Mouse (Mus musculus): ENCODE measurements around the gene Fbln1. TPM values are rescaled to one million over a fixed set of nuclear protein-coding genes. Genes with fewer than 3 reads are reported as not detected.

The Fbln1 gene
- total and polyA plus RNA-seq, 2 experiments = 0.83 to 1.4 TPM

DNA sequence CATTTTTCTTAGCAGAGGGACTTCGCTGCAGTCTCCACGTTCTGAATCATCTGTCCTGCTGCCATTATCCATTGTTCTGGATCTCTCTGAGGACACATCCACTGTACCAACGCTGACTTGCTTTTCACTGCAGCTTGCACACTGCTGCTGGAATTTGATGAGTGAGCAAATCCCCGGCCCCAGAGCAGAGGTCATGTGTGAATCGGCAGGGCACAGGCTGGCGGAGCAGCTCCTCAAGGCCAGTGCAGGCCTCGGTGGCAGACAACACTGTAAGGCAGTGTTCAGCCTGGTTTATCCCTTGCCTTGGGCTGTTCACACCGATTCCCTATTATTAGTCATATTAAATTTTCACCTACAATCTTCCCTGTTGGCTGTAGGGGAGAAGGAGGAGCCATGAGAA is 89.8 kb downstream of the Fbln1 start:
- 49% methylated on average over 8 of the region's 8 CpGs for WGBS

GRCm38 (mm10) chr15:85295977-85296376 is 90.2 kb downstream of the Fbln1 start:
- Histone ChIP-seq H3K79me2 (ENCODE audit: control insufficient read depth, insufficient read depth, low read length) (no peaks in the 10 kb centered on the region), H3K27me3 (ENCODE audit: control insufficient read depth, insufficient read depth, low read length) (no peaks in the 10 kb centered on the region), H3K4me3 (ENCODE audit: insufficient read depth, low read depth, low read length) (no peak overlapping the region), H3K9ac (ENCODE audit: low read depth, low read length) (no peak overlapping the region), H3K36me3 (ENCODE audit: control insufficient read depth, insufficient read depth, low read length) (no peaks in the 10 kb centered on the region), H3K4me1 (ENCODE audit: control insufficient read depth, insufficient read depth, low read length) (0 out of 2 replicates have a peak, but pooled peaks cover 2% of the 10 kb centered on the region), H3K27ac (replicated peaks; ENCODE audit: insufficient read depth, low read depth, low read length) (no peak overlapping the region)
- DNase-seq (ENCODE audit: extremely low read depth, low read depth, low spot score) = no peak
- no peak for TF ChIP-seq CTCF (IDR thresholded peaks at IDR 0.05; ENCODE audit: low read depth, low read length)
- TF ChIP-seq POLR2A (IDR thresholded peaks at IDR 0.05; ENCODE audit: extremely low read depth, insufficient read depth, low read length) = no peak
- WGBS = 74% methylated on average over 2 of the region's 2 CpGs

More for the DNA sequence above, 89.8 kb downstream of the Fbln1 start:
- TF ChIP-seq POLR2A (IDR thresholded peaks at IDR 0.05; ENCODE audit: extremely low read depth, insufficient read depth, low read length) = no peak
- TF ChIP-seq CTCF (IDR thresholded peaks at IDR 0.05; ENCODE audit: low read depth, low read length) = no peak
- Histone ChIP-seq H3K9ac (ENCODE audit: low read depth, low read length) (no peak overlapping the region), H3K27ac (replicated peaks; ENCODE audit: insufficient read depth, low read depth, low read length) (no peak overlapping the region), H3K79me2 (ENCODE audit: control insufficient read depth, insufficient read depth, low read length) (no peaks in the 10 kb centered on the region), H3K36me3 (ENCODE audit: control insufficient read depth, insufficient read depth, low read length) (no peaks in the 10 kb centered on the region), H3K4me1 (ENCODE audit: control insufficient read depth, insufficient read depth, low read length) (0 out of 2 replicates have a peak, but pooled peaks cover 2% of the 10 kb centered on the region), H3K27me3 (ENCODE audit: control insufficient read depth, insufficient read depth, low read length) (no peaks in the 10 kb centered on the region), H3K4me3 (ENCODE audit: insufficient read depth, low read depth, low read length) (no peak overlapping the region)
- no peak for DNase-seq (ENCODE audit: extremely low read depth, low read depth, low spot score)

- no peak overlapping the region for H3K27ac ChIP-seq (replicated peaks; ENCODE audit: insufficient read depth, low read depth, low read length)
- 41% methylated on average over 3 of the region's 3 CpGs for WGBS
These were observed 90.8 kb downstream of the Fbln1 start for GRCm38 (mm10) chr15:85296538-85296937.

GRCm38 (mm10) chr15:85298167-85298781 is 92.5 kb downstream of the Fbln1 start:
- Histone ChIP-seq H3K27me3 (ENCODE audit: control insufficient read depth, insufficient read depth, low read length) (no peaks in the 10 kb centered on the region), H3K4me3 (ENCODE audit: insufficient read depth, low read depth, low read length) (no peak overlapping the region), H3K36me3 (ENCODE audit: control insufficient read depth, insufficient read depth, low read length) (no peaks in the 10 kb centered on the region), H3K9ac (ENCODE audit: low read depth, low read length) (no peak overlapping the region), H3K79me2 (ENCODE audit: control insufficient read depth, insufficient read depth, low read length) (no peaks in the 10 kb centered on the region), H3K27ac (replicated peaks; ENCODE audit: insufficient read depth, low read depth, low read length) (no peak overlapping the region), H3K4me1 (ENCODE audit: control insufficient read depth, insufficient read depth, low read length) (0 out of 2 replicates have a peak, but pooled peaks cover 2% of the 10 kb centered on the region)
- no peak for DNase-seq (ENCODE audit: extremely low read depth, low read depth, low spot score)
- no peak for TF ChIP-seq POLR2A (IDR thresholded peaks at IDR 0.05; ENCODE audit: extremely low read depth, insufficient read depth, low read length)
- no peak for TF ChIP-seq CTCF (IDR thresholded peaks at IDR 0.05; ENCODE audit: low read depth, low read length)
- 69% methylated on average over 17 of the region's 17 CpGs for WGBS

More at GRCm38 (mm10) chr15:85296538-85296937, 90.8 kb downstream of the Fbln1 start:
- Histone ChIP-seq H3K9ac (ENCODE audit: low read depth, low read length) (no peak overlapping the region), H3K4me1 (ENCODE audit: control insufficient read depth, insufficient read depth, low read length) (0 out of 2 replicates have a peak, but pooled peaks cover 2% of the 10 kb centered on the region), H3K79me2 (ENCODE audit: control insufficient read depth, insufficient read depth, low read length) (no peaks in the 10 kb centered on the region), H3K4me3 (ENCODE audit: insufficient read depth, low read depth, low read length) (no peak overlapping the region), H3K27me3 (ENCODE audit: control insufficient read depth, insufficient read depth, low read length) (no peaks in the 10 kb centered on the region), H3K36me3 (ENCODE audit: control insufficient read depth, insufficient read depth, low read length) (no peaks in the 10 kb centered on the region)
- DNase-seq (ENCODE audit: extremely low read depth, low read depth, low spot score) = peak; percentile 44
- TF ChIP-seq CTCF (IDR thresholded peaks at IDR 0.05; ENCODE audit: low read depth, low read length) (no peak), POLR2A (IDR thresholded peaks at IDR 0.05; ENCODE audit: extremely low read depth, insufficient read depth, low read length) (no peak)

DNA sequence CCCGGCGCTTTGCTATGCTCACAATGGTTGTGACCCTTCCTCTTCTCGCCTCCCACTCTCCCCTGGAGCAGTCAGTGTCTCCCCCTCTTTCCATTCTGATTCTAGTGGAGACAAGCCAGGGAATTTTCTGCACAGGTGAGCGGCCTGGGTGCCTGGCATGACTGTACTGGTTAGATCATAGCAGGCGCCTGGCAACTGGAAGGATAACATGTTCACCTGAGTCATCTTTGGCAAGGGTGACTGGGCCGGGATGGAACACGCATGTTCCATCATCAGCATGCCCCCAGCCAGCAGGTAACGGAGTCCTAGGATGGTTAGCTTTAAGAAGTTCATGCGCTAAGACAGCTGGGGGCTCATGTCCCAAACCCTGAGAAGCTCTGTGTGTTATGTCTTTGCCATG is 93.2 kb downstream of the Fbln1 start:
- TF ChIP-seq CTCF (IDR thresholded peaks at IDR 0.05; ENCODE audit: low read depth, low read length) (no peak), POLR2A (IDR thresholded peaks at IDR 0.05; ENCODE audit: extremely low read depth, insufficient read depth, low read length) (no peak)

GRCm38 (mm10) chr15:85303241-85303640 is 97.5 kb downstream of the Fbln1 start:
- H3K4me1 ChIP-seq (ENCODE audit: control insufficient read depth, insufficient read depth, low read length) = no peaks in the 10 kb centered on the region
- H3K36me3 ChIP-seq (ENCODE audit: control insufficient read depth, insufficient read depth, low read length) = no peaks in the 10 kb centered on the region
- H3K27ac ChIP-seq (replicated peaks; ENCODE audit: insufficient read depth, low read depth, low read length) = no peak overlapping the region
- H3K27me3 ChIP-seq (ENCODE audit: control insufficient read depth, insufficient read depth, low read length) = no peaks in the 10 kb centered on the region
- H3K9ac ChIP-seq (ENCODE audit: low read depth, low read length) = no peak overlapping the region
- no peaks in the 10 kb centered on the region for H3K79me2 ChIP-seq (ENCODE audit: control insufficient read depth, insufficient read depth, low read length)
- DNase-seq (ENCODE audit: extremely low read depth, low read depth, low spot score) = no peak
- WGBS = 89% methylated on average over 4 of the region's 4 CpGs
- TF ChIP-seq CTCF (IDR thresholded peaks at IDR 0.05; ENCODE audit: low read depth, low read length) = no peak
- TF ChIP-seq POLR2A (IDR thresholded peaks at IDR 0.05; ENCODE audit: extremely low read depth, insufficient read depth, low read length) = no peak
- H3K4me3 ChIP-seq (ENCODE audit: insufficient read depth, low read depth, low read length) = no peak overlapping the region

More for the DNA sequence above, 93.2 kb downstream of the Fbln1 start:
- Histone ChIP-seq H3K79me2 (ENCODE audit: control insufficient read depth, insufficient read depth, low read length) (no peaks in the 10 kb centered on the region), H3K4me1 (ENCODE audit: control insufficient read depth, insufficient read depth, low read length) (0 out of 2 replicates have a peak, but pooled peaks cover 2% of the 10 kb centered on the region), H3K4me3 (ENCODE audit: insufficient read depth, low read depth, low read length) (no peak overlapping the region), H3K9ac (ENCODE audit: low read depth, low read length) (no peak overlapping the region), H3K27me3 (ENCODE audit: control insufficient read depth, insufficient read depth, low read length) (no peaks in the 10 kb centered on the region), H3K36me3 (ENCODE audit: control insufficient read depth, insufficient read depth, low read length) (no peaks in the 10 kb centered on the region), H3K27ac (replicated peaks; ENCODE audit: insufficient read depth, low read depth, low read length) (no peak overlapping the region)
- WGBS = 92% methylated on average over 9 of the region's 9 CpGs
- no peak for DNase-seq (ENCODE audit: extremely low read depth, low read depth, low spot score)
